Mouse (Mus musculus) cerebellum, adult (tissue): ENCODE results near the gene Ostm1.

Source experiments
- ATAC-seq: cut with Nextera tagmentation; 2 replicates; pipeline ENCODE4 v1.9.2; 2017; ENCODE audit warnings: mild to moderate bottlenecking, moderate library complexity, mixed read lengths; ENCODE audit not compliant: insufficient number of reproducible peaks, low FRiP score, low TSS enrichment

Ostm1 gene

DNA sequence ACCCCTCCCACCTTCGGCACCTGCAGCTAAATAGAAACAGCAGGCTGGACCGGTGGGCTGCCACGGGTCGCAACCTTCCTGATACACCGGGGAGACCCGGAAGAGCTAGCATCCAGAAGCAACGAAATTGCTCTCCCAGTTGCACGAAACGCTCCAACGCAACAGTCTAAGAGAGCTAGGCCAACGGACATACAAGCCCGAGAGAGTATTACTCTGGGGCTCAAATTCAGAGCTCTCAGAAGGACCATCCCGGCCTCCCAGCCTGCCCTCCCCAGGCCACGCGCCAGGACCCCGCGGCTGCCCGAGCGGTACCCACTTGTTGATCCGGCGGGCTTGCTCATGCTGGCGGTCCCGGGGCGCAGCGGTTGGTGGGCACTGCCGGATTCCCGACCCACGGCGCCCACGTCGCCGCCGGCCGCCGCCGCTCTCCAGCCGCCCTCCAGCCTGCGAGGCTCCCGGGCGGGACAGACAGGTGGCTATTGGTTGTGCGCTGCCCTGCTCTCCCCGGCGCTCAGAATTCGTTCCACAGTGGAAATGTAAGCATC, 984 bp upstream of the Ostm1 start:
- no peak for ATAC-seq

DNA sequence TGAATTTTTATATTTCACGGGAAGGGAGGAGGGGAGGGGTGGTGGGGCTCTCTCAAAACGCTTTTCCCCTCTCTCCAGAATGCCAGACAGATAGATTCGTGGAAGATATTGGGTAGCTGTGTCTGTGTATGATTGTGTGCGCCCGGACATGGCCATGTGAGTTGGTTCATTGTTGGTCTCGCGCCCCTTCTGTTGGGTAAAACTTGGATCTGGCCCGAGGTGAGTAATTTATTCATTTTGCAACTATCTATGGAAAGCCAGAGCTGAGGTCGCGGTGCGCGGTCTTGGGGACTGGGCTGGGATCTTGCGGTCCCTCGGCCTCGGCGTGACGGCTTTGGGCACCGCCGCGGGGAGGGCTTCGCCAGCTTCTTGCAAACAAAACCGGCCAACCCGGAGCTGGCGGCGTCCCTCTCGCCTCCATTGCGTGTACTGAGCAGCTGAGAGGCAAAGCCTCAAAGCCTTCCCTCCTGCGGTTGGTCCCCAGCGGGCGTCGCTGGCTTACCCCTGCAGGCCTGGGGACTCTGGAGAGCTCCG, 347 bp downstream of the Ostm1 start:
- ATAC-seq = no peak

DNA sequence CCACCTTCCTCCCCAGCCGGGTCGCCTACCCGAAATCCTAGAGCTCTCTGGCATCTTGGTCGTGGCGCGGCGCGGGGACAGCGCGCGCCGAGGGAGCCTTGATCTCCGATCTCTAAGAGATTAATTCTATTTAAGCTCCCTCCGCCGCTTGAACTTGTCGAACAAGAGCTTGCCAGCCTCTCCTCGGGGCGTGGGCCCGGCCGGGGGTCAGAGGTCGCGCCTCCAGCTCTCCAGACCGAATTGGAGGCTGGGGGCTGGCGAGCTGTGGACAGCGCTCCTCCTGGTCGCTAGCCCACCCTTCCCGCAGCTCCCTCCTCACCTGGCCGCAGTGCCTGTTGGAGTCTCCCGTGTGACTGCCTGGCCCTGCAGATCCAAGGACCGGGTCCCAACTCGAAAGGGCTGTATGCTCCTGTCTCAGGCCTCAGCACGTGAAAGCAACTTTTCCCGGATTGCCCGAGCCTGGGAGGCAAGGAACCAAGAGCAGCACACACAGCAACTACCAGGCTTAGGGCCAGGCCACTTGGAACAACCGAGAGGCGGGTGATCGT, 888 bp downstream of the Ostm1 start:
- no peak for ATAC-seq

DNA sequence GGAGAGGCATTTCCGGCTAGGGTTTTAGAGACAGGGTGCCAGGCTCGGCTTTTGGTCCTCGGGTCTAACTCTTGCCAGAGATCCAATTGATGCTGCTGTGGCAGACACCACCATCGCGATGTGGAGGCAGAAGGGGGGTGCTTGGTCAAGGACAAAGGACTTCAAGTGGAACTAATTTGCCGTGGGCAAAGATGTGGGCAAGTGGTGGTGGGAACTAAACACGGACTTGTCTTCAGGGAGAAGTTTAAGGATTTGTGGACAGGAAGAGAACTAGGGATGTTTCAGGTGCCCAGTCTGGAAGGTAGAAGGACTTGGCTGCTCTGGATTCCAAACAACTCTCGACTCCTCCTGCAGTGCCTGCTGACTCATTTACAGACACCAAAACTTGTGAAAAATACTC, 1.5 kb downstream of the Ostm1 start:
- no peak for ATAC-seq

DNA sequence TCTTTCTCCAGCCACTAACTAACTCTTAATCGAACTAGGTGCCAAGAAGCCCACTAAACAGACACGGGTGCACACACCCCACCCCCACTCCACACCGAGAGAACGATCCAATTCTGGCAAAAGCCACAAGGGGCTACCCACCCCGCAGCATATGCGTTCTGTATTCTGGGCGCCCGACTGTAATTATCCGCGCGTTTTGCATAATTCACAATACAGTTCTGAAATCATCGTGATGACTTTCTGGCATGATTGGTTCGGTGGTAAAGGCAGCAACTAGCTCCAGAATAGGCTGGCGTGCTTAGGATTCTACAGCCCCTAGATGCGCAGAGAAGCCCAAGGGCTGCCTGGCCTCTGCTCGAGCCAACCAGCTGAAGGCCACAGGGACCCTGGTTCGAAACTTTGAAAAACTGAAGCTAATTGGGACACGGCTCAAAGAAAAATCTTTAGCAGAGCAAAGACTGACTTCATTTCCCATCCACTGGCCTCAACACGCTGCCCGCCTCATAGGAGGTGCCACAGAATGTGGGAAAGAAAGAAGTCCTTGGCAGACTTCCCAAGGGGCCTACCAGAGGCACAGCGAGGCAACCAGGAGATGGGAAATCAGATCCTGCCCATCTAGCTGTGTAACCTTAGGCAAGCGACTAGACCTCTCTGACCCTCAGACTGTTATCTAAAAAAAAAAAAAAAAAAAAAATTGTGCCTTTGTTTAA, 2.1 kb downstream of the Ostm1 start:
- no peak for ATAC-seq

DNA sequence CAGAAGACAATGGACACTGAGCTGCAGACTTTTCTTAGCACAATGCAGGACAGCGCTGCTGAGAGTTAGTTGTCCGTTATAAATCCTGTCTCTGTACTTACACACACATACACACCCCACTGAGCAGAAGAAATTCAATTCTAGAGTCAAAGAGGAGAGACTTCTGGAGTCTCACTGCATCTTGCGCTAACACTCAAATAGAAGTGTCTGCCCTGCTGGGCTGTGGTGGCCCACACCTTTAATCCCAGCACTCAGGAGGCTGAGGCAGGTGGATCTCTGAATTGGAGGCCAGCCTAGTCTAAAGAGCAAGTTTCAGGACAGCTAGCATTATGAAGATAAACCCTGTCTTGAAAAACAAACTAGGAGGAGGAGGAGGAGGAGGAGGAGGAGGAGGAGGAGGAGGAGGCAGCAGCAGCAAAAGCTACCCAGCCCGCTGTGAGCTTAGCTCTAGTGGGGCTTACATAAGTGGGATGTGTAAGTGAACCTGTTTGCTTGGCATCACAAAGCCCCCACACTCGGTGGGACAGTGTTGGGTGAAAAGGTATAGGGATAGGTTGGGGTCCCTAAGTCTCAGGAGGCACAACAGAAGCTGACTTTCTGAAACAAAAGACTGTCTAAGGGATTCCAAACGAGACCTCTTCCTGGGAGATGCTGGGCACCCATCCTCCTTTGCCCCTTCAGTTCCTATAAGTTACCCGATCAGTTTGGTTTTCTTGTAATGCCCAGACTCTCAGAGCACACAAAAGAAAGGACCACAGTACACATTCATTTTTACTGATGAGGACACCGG, 4.5 kb downstream of the Ostm1 start:
- ATAC-seq = no peak

DNA sequence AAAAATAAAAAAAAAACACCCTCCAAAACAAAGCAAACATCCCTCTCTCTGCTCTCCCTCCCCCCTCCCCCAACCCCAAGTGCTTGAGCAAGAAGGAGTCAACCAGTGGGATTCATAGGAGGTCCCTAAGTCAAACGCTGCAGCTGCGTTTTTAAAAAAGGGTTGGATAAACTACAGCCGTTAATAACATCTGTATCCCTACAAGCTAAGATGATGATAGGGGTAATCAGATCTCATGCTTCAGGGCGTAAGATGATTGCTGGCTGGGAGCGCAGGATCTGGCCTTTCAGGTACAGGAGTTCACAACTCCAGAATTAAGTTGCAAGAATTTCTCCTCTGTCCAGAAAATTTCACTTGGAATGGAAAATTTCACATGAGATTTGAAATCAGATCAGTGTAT, 5.9 kb downstream of the Ostm1 start:
- ATAC-seq = no peak

DNA sequence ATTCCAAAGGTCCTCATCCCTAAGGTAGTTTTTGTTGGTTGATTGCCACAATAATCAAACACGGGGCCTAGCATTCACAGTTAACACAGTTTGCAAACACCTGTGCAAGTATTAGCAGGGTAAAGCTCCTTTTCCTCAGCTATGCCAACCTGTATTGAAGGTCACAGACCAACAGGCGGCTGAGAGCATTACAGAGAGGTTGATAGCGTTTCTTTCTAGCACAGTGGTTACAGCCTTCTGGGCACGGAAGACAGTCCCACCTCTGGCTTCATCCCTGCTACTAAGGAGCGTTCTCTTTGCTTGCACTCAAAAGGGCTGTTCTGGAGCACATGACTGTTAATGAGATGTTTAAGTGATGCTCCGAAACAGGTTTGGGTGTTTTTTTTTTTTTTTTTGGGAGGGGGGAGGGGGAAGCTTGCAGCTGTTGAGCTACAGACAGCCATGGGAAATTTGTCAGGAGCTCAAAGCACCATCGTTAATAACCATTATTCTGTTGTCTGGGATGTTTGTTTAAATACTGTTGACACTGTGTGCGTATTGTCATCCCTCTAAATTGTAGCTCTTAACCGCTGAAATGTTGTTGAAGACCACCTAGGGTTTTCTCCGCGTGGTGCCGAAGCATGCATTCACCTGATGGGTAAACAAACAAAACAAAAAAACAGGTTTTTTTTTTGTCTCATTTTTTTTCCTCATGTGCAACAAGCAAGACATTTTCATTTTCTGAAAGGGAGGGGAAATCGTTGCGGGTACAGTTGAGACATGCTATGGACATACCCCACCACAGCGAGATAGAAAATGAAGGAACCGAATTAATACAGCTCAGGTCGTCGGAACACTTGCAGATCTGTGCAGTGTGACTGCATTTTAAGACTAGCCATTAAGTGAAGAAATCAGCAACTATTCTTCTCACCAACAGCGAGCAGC, 6.9 kb downstream of the Ostm1 start:
- no peak for ATAC-seq

DNA sequence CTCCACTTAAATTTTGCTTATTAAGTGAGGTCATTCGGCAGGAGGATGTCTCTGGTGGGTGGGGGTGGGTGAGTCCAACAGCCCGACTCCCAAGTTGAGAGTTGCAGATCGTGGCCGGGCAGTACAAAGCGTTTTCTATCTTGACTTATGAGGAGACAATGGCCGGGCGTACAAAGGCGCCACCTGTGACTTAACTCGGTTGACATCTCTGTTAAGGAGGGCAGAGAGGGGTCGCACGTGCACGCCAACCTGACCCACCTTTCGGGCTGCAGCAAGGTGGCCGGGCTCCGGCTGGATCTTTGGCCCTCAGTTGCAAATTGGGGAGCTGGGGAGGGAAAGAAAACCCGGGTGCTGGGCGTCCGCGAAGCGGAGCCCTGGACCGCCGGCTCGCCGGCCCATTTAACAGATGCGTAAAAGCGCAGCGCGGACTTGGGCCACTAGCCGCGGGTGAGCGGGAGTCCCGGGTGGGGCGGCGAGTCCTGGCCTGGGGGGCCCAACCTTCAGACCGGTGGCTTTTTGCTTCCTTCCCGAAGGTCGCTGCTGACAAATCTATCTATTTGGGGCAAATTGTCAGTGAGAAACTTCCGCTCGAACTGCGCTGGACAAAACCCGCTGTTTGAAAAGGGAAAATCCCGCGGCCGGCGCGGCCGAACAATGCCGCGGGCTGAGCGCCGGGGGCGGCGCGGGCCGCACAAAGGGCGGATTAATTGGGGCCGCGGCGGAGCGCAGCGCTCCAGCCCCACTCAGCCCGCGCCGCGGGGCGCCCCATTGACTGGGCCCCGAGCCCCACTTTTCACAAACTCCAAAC, 7.8 kb downstream of the Ostm1 start:
- ATAC-seq = no peak

DNA sequence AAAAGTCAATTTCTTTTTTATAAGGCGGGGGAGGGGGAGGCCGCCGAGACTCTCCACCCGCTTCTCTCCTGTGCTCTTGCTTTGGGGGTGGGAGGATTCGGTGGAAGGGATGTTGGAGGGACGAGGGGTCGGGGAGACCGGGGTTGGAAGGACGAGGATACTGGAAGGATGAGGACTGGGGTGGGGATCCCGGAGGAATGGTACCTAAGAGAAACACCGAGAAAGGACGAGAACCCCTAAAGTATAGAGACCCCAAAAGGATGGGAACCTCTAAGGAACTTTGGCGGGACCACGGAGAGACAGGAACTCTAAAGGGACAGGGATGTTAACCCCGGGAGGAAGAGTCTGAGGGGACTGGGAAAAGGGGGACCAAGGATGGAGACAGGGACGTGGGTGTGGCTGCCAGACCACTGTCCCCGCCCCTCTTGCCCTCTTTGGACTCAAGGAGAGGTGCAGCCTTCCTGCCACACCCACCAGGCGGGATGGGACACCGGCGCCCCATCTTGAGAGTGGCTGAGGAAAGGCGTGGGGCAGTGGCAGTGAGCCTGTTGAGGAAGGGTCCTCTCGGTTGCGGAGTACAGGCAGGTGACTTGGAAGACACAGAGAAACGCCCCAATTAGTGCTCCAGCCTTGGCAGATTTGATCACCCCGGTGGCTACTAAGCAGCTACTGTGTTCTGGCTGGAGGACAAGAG, 8.5 kb downstream of the Ostm1 start:
- ATAC-seq = no peak

DNA sequence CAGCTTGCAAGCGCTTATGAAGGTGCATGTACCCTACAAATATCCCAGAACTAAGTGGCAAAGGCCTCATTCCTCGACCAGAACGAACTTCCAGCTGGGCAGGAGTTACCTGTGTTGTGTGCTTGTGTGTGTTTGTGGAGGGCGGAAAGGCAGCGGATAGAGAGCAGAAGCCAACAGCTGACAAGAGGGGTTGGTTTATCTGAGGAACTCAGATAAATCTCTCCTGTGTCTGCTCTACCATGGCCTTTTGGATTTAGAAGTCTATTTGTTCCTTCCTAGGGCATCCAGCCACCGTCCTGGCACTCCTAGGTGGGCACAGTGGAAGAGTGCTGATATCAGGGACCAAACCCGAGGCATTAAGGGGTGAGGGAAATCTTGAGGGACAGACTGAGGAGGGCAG, 9.6 kb downstream of the Ostm1 start:
- ATAC-seq = no peak

DNA sequence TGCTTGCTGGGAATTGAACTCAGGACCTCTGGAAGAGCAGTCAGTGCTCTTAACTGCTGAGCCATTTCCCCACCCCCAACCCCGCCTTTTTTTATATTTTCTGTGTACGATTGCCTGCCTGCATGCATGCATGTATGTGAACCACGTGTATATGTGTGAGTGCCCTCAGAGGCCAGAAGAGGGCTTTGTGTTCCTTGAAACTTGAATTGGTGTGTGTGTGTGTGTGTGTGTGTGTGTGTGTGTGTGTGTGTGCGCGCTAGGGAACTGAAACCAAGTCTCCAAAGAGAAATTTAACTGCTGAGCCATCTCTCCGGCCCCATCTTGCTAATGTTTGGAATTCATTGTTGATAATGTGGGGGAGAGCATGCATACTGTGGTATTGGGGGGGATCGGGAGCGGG, 15.0 kb downstream of the Ostm1 start:
- no peak for ATAC-seq

DNA sequence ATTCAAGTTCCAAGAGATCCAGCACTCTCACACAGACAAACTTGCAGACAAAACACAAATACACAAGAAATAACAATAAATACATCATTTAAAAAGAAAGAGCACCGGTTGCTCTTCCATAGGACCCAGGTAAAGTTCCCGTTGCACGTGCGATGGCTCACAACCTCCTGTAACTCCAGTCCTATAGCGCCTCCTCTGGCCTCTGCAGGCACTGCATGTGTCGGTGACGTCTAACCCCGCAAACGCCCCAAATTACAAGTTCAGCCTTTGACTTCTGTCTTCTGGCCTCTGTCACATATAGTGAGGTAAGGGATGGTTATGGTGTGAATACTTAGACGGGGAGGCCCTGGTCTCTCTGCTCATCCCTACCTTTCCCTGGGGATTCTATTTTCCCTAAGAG, 17.9 kb downstream of the Ostm1 start:
- ATAC-seq = no peak

DNA sequence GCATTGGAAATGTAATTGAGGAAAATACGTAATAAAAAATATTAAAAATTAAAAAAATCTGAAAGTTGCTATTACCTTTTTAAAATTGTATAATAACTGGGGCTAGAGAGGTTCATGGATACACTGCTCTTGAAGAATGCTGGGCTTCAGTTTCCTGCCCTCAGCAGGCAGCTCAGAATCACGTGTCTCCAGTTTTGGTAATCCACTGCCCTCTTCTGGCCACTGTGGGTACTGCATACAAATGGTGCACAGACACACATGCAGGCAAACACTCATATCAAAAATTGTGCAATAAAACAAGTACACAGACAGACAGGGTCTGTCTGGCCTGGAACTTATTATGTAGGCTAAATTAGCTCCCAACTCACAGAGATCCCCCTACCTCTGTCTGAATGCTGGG, 21.3 kb downstream of the Ostm1 start:
- no peak for ATAC-seq

DNA sequence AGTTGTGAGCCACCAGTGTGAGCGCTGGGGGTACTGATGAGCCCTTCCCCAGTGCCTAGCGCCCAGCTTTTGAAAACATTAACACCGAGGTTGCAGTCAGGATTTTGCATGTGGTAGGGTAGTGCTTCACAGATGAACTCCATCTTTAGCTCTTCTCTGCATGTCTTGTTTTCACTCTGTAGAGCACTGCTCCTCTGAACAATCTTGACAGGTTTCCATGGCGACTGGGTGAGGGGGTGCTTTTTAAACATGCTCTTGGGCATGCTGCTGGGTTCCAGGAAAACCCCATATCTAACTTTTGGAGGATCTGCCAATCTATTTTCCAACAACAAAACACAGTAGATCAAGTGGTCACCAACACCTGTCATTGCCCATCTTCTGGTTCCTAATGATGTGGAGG, 23.1 kb downstream of the Ostm1 start:
- no peak for ATAC-seq

DNA sequence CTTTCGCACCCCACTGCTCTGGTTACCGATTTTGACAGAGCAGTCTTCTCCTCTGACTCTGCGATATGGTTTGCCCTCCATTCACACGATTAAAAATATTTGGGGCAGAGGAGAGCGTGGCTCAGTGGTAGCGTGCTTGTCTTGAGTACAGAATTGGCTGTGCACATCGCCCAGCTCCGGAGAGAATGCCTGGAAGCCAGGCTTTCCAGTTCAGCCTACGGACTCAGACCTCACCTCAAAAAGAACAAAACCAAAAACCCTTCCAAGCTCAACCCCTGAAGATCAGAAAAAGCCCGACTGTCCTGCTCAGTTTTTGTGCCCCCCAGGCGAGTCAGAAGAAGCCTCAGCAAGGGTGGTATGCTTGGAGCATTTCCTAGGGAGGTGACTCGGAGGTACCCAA, 29.5 kb downstream of the Ostm1 start:
- ATAC-seq = no peak

DNA sequence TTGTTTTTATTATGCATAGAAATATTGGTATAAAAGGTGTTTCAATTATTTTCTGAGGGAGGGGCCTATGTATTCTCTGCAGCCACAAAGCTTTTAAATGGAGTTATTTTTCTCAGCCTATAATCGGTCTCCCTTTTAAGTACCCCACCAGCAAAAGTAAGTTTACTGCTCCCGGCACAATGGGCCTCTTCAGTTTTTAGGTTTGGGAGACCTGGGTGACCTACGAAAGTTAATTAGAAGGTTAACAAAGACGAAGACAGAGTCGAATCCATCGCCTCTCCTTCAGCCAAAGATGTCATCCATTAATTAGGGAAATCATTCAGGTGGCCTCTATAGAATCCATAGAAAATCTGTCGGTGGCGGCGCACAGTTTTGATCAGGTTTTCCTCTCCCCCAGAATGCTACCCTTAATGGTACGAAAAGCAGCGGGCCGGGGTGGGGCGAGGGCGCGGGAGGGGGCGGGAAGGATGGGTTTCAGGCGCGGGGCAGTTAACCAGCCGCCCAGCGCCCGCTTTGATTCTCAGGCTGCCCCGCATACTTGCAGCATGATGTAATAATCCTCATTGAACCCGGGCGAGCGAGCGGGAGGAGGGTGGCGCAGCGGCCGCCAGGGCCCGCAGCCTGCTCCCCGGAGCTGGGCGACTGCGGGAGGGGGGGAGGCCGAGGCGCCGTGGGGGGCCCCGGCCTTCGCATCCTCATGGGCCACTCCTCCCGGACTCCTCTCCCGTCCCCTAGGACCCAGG, 30.2 kb downstream of the Ostm1 start:
- ATAC-seq = no peak

DNA sequence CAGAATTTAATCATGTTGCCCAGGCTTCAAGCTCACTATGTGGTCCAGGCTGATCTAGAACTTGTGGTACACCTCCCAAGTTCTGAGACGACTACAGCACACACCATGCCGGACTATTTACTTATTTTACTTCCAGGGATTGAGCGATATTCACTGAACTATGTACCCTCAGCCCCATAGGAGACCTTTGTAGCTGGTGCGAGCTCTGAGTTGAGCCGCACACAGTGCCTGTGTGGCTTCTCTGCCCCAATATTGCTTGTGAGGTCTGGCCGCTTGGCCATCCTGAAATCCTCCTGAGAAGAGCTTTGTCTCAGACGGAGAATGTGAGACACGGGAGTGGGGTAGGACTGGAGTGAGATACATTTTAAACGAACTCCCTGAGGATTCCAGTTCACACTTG, 31.1 kb downstream of the Ostm1 start:
- no peak for ATAC-seq
